Mouse (Mus musculus) E14TG2a.4 (cell line): ENCODE measurements around the gene Ptprm.

Experiments
- CTCF ChIP-seq: conservative IDR thresholded peaks from 2 replicates; pipeline ENCODE4 v1.5.1; 2014; ENCODE audit warnings: low read length
- POU5F1 ChIP-seq: IDR thresholded peaks from 2 replicates; pipeline ENCODE4 v1.6.1; 2014; ENCODE audit warnings: low read length, borderline replicate concordance

DNA sequence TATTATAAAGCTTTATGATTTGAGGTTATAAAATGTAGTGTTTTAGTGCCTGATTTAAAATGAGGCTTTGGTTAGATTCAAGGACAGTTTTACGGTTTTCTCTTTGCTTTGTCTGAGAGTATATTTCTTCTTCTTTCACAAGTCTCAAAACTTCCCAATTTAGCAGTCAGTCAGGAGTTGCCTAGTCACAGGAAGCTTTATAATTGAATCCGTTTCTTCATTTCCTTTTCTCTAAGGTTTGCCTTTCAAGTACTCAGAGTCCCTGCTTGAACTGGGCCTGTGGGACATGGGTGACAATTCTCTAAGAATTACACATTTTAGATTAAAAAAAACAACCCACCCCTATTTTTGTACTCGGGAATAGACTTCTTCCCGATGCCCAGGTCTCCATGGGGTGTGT lies 643.7 kb downstream of the Ptprm start:
- TF ChIP-seq POU5F1 (no peak), CTCF (no peak)
